Mouse (Mus musculus) liver, embryonic 13.5 days (tissue): ENCODE measurements around the gene Rnf24. TPM values are rescaled to one million over a fixed set of nuclear protein-coding genes. Genes with fewer than 3 reads are reported as not detected.

Experiments
- ATAC-seq: fragments of 200-750 bp; cut with Nextera tagmentation; 2 replicates; pipeline ENCODE4 v1.8.0; 2017; ENCODE audit warnings: low read depth, mild to moderate bottlenecking, moderate number of reproducible peaks, moderate library complexity
- DNase-seq: peaks from one replicate; pipeline ENCODE4 v3.0.0; 2022
- H3K27ac ChIP-seq: fragments of 300-500 bp; sonication (generic); 2 replicates; pipeline ENCODE4 v1.5.1; 2015; ENCODE audit warnings: moderate library complexity, mild to moderate bottlenecking, inconsistent platforms
- H3K27me3 ChIP-seq: fragments of 300-500 bp; sonication (generic); 2 replicates; pipeline ENCODE4 v1.6.1; 2015; ENCODE audit warnings: mild to moderate bottlenecking, inconsistent platforms
- H3K36me3 ChIP-seq: fragments of 300-500 bp; sonication (generic); 2 replicates; pipeline ENCODE4 v1.6.1; 2015; ENCODE audit warnings: mild to moderate bottlenecking, inconsistent platforms
- H3K4me1 ChIP-seq: fragments of 300-500 bp; sonication (generic); replicated peaks from 2 replicates; pipeline ENCODE4 v1.6.1; 2015; ENCODE audit warnings: inconsistent platforms
- H3K4me2 ChIP-seq: fragments of 300-500 bp; sonication (generic); 2 replicates; pipeline ENCODE4 v1.6.1; 2015; ENCODE audit warnings: inconsistent platforms, mild to moderate bottlenecking, moderate library complexity
- H3K4me3 ChIP-seq: fragments of 300-500 bp; sonication (generic); replicated peaks from 2 replicates; pipeline ENCODE4 v1.5.1; 2015; ENCODE audit warnings: mild to moderate bottlenecking, inconsistent platforms
- H3K9ac ChIP-seq: fragments of 300-500 bp; sonication (generic); 2 replicates; pipeline ENCODE4 v1.6.1; 2015; ENCODE audit warnings: mild to moderate bottlenecking, inconsistent platforms
- H3K9me3 ChIP-seq: fragments of 300-500 bp; sonication (generic); replicated peaks from 2 replicates; pipeline ENCODE4 v1.6.1; 2016; ENCODE audit warnings: inconsistent platforms
- WGBS: fragments of 180-500 bp; shearing (Covaris S2); methylation state at CpG from one replicate; pipeline ENCODE4 v1.1.7; 2015; ENCODE audit not compliant: insufficient replicate concordance; 5-methylcytosine and 5-hydroxymethylcytosine counted together
- microRNA-seq: library from miRNA; unstranded; fragments of <30 nt; microRNA quantifications from one replicate; pipeline ENCODE4, GENCODE M21; 2016
- polyA plus RNA-seq: library from polyadenylated mRNA; unstranded; fragments of >200 nt; fragmentation: Nextera tagmentation; extraction: Ambion mirVana; gene quantifications from 2 replicates; pipeline ENCODE4 v1.2.1, GENCODE M21; 2015

Rnf24 gene
- polyA plus RNA-seq, 1 experiment from 2014 or later: 0.46 TPM

- Histone ChIP-seq H3K27me3 (no peaks in the 10 kb centered on the region), H3K36me3 (no peaks in the 10 kb centered on the region), H3K27ac (peak within 1 kb of the TSS; percentile 99), H3K4me3 (peak within 1 kb of the TSS; percentile 84), H3K4me1 (peaks cover 74% of the 10 kb centered on the region), H3K9ac (peak within 1 kb of the TSS; percentile 97), H3K4me2 (peak within 1 kb of the TSS; percentile 80), H3K9me3 (no peaks in the 10 kb centered on the region)
- ATAC-seq (peak; percentile 93), DNase-seq (peak; percentile 96)
- WGBS: under 1% methylated on average over 49 of the region's 49 CpGs
Measured at GRCm38 (mm10) chr2:131262213-131262672, 90.4 kb downstream of the Rnf24 start, which contains the start of gene Pank2. Gene Pank2 (plus strand): TSS chr2:131262495.

- H3K4me1 ChIP-seq: peaks cover 76% of the 10 kb centered on the region
- WGBS: 12% methylated on average over 10 of the region's 10 CpGs
- peak; percentile 30 for ATAC-seq
Measured at GRCm38 (mm10) chr2:131261481-131262212, 91.0 kb downstream of the Rnf24 start.

GRCm38 (mm10) chr2:131260544-131261307 lies 92.0 kb downstream of the Rnf24 start:
- no peaks in the 10 kb centered on the region for H3K9me3 ChIP-seq
- peak overlapping the region; percentile 80 for H3K4me2 ChIP-seq
- H3K27me3 ChIP-seq: no peaks in the 10 kb centered on the region
- WGBS: 23% methylated on average over 9 of the region's 9 CpGs
- peak overlapping the region; percentile 97 for H3K27ac ChIP-seq
- DNase-seq (peak; percentile 66), ATAC-seq (peak; percentile 58)
- no peaks in the 10 kb centered on the region for H3K36me3 ChIP-seq
- H3K9ac ChIP-seq: peak overlapping the region; percentile 69
- H3K4me3 ChIP-seq: peak overlapping the region; percentile 84
- H3K4me1 ChIP-seq: peaks cover 74% of the 10 kb centered on the region

More at GRCm38 (mm10) chr2:131261481-131262212, 91.0 kb downstream of the Rnf24 start:
- no peaks in the 10 kb centered on the region for H3K9me3 ChIP-seq
- peak overlapping the region; percentile 84 for H3K4me3 ChIP-seq
- no peaks in the 10 kb centered on the region for H3K27me3 ChIP-seq
- peak overlapping the region; percentile 69 for H3K9ac ChIP-seq
- peak overlapping the region; percentile 97 for H3K27ac ChIP-seq
- peak overlapping the region; percentile 80 for H3K4me2 ChIP-seq
- H3K36me3 ChIP-seq: no peaks in the 10 kb centered on the region
- no peak for DNase-seq

GRCm38 (mm10) chr2:131258693-131259092 lies 94.0 kb downstream of the Rnf24 start:
- H3K9me3 ChIP-seq: no peaks in the 10 kb centered on the region
- no peaks in the 10 kb centered on the region for H3K36me3 ChIP-seq
- WGBS: 65% methylated on average over 8 of the region's 8 CpGs
- H3K4me2 ChIP-seq: no peak overlapping the region
- no peak overlapping the region for H3K9ac ChIP-seq
- no peaks in the 10 kb centered on the region for H3K27me3 ChIP-seq
- no peak overlapping the region for H3K4me3 ChIP-seq
- peaks cover 76% of the 10 kb centered on the region for H3K4me1 ChIP-seq
- 0 out of 2 replicates have a peak overlapping the region, but pooled peaks have one; percentile 44 for H3K27ac ChIP-seq
- ATAC-seq (no peak), DNase-seq (no peak)

- Histone ChIP-seq H3K4me2 (no peak overlapping the region), H3K27me3 (no peaks in the 10 kb centered on the region), H3K9me3 (no peaks in the 10 kb centered on the region), H3K9ac (peak overlapping the region; percentile 15; the same call in 1 of the 2 replicates), H3K36me3 (no peaks in the 10 kb centered on the region), H3K27ac (peak overlapping the region; percentile 59), H3K4me3 (no peak overlapping the region), H3K4me1 (peaks cover 82% of the 10 kb centered on the region)
- ATAC-seq (0 out of 2 replicates have a peak, but pooled peaks have one; percentile 3), DNase-seq (peak; percentile 54)
- 48% methylated on average over 3 of the region's 3 CpGs for WGBS
Measured at GRCm38 (mm10) chr2:131255738-131256137, 97.0 kb downstream of the Rnf24 start.

GRCm38 (mm10) chr2:131254329-131254713 lies 98.4 kb downstream of the Rnf24 start:
- Histone ChIP-seq H3K9ac (peak overlapping the region; percentile 36), H3K27ac (peak overlapping the region; percentile 82), H3K4me3 (no peak overlapping the region), H3K27me3 (no peaks in the 10 kb centered on the region), H3K9me3 (no peaks in the 10 kb centered on the region), H3K4me1 (peaks cover 68% of the 10 kb centered on the region), H3K4me2 (peak overlapping the region; percentile 33), H3K36me3 (peaks cover 1% of the 10 kb centered on the region; the same call in 1 of the 2 replicates)
- DNase-seq: no peak
- ATAC-seq: no peak; the same call in 1 of the 2 replicates
- 50% methylated on average over 2 of the region's 2 CpGs for WGBS

- ATAC-seq: peak; percentile 89
- peak; percentile 75 for DNase-seq
- no peak overlapping the region for H3K4me3 ChIP-seq
- H3K36me3 ChIP-seq: peaks cover 7% of the 10 kb centered on the region
- peak overlapping the region; percentile 33 for H3K4me2 ChIP-seq
- H3K27me3 ChIP-seq: no peaks in the 10 kb centered on the region
- WGBS: 5% methylated on average over 7 of the region's 7 CpGs
- peaks cover 67% of the 10 kb centered on the region for H3K4me1 ChIP-seq
- H3K9ac ChIP-seq: peak overlapping the region; percentile 36
- no peaks in the 10 kb centered on the region for H3K9me3 ChIP-seq
- H3K27ac ChIP-seq: peak overlapping the region; percentile 82
Measured at GRCm38 (mm10) chr2:131253681-131254328, 98.9 kb downstream of the Rnf24 start.

Small RNAs within 50 kb of the gene (microRNA-seq; reads per million reads assigned to microRNA genes)
- gene Mir103-2: 130 reads per million, percentile 53 among the genes with 10 or more reads in this experiment

Other genes with a start within 250 kb of the Rnf24 start
- 2.1 and 2.2 TPM in 2 replicates for gene Hspa12b, start 225.6 kb downstream of the Rnf24 start, polyA plus RNA-seq
- gene Gm11037, start 219.4 kb downstream of the Rnf24 start, polyA plus RNA-seq: not detected in 2 replicates
- 124 and 129 TPM in 2 replicates for gene 1700037H04Rik, start 192.8 kb downstream of the Rnf24 start, polyA plus RNA-seq
- 3.5 and 4.5 TPM in 2 replicates for gene Cenpb, start 172.8 kb downstream of the Rnf24 start, polyA plus RNA-seq
- 171 and 201 TPM in 2 replicates for gene Cdc25b, start 165.9 kb downstream of the Rnf24 start, polyA plus RNA-seq
- gene Spef1, start 165.6 kb downstream of the Rnf24 start, polyA plus RNA-seq: 1.1 and 1.2 TPM in 2 replicates
- gene Ap5s1, start 145.8 kb downstream of the Rnf24 start, polyA plus RNA-seq: 18.1 and 19.7 TPM in 2 replicates
- gene Mavs, start 118.8 kb downstream of the Rnf24 start, polyA plus RNA-seq: 27.1 and 31.1 TPM in 2 replicates
- 21.9 and 27.8 TPM in 2 replicates for gene Pank2, start 90.4 kb downstream of the Rnf24 start, polyA plus RNA-seq
- gene Smox, start 138.6 kb upstream of the Rnf24 start, polyA plus RNA-seq: 109 and 113 TPM in 2 replicates
- gene Adra1d, start 209.4 kb upstream of the Rnf24 start, polyA plus RNA-seq: 0.40 and 0.53 TPM in 2 replicates